In genomic region chr2:114407408-114407807, GRCm38 (mm10) we compare ENCODE assay signal across 27 mouse cellular contexts.
DNase-seq lines count a peak whose midpoint lies in the region; ATAC-seq and TF ChIP-seq lines count a peak whose summit lies in the region.
"Had no signal": no experiment of that assay in that cellular context is flagged by ENCODE, and none has a peak within 500 bp of the region (broad histone marks: within the 10 kb centered on the region; RNA-seq: fewer than 3 reads in every experiment).

No protein-coding gene starts in this region.

- ATAC-seq in limb, embryonic 11.5 days (ENCODE audit: insufficient number of reproducible peaks, low FRiP score, low TSS enrichment, low read depth), result peak; percentile 57; the same call in 1 of the 2 replicates
- ATAC-seq in midbrain, embryonic 11.5 days (ENCODE audit: low FRiP score), result no peak
- no peak for ATAC-seq in midbrain, embryonic 13.5 days
- no peak for ATAC-seq in heart, embryonic 12.5 days (ENCODE audit: insufficient number of reproducible peaks, low FRiP score)
- ATAC-seq: activated CD4-positive, CD25-positive, alpha-beta regulatory T cell, adult 4 months; CD4-positive, CD25-positive, alpha-beta regulatory T cell, adult 4 months; forebrain, embryonic 13.5 days; forebrain, embryonic 15.5 days; Patski had no signal

- 0 out of 2 replicates have a peak, but pooled peaks cover 3% of the 10 kb centered on the region for H3K27me3 ChIP-seq in limb, embryonic 11.5 days (ENCODE audit: control insufficient read depth, insufficient read depth, low read length)
- H3K27me3 ChIP-seq in limb, embryonic 10.5 days (ENCODE audit: low read depth, poor library complexity, severe bottlenecking), result peaks cover 50% of the 10 kb centered on the region
- H3K27me3 ChIP-seq in midbrain, embryonic 11.5 days (ENCODE audit: control insufficient read depth, insufficient read depth, low read length), result no peaks in the 10 kb centered on the region
- H3K27me3 ChIP-seq in midbrain, embryonic 13.5 days, result no peaks in the 10 kb centered on the region
- H3K27me3 ChIP-seq in heart, embryonic 12.5 days (replicated peaks), result no peaks in the 10 kb centered on the region
- H3K27me3 ChIP-seq: CH12.LX; embryonic facial prominence, embryonic 12.5 days; forebrain, embryonic 13.5 days; forebrain, embryonic 15.5 days had no signal

- H3K9me3 ChIP-seq in limb, embryonic 11.5 days (ENCODE audit: control insufficient read depth, low read length), result no peaks in the 10 kb centered on the region
- no peaks in the 10 kb centered on the region for H3K9me3 ChIP-seq in limb, embryonic 10.5 days (replicated peaks)
- no peaks in the 10 kb centered on the region for H3K9me3 ChIP-seq in midbrain, embryonic 11.5 days (ENCODE audit: control insufficient read depth, low read length)
- no peaks in the 10 kb centered on the region for H3K9me3 ChIP-seq in midbrain, embryonic 13.5 days
- H3K9me3 ChIP-seq in heart, embryonic 12.5 days (replicated peaks), result no peaks in the 10 kb centered on the region
- H3K9me3 ChIP-seq: embryonic facial prominence, embryonic 10.5 days; embryonic facial prominence, embryonic 12.5 days; forebrain, embryonic 13.5 days; forebrain, embryonic 15.5 days; G1E had no signal

- no peak overlapping the region for H3K4me2 ChIP-seq in limb, embryonic 11.5 days (ENCODE audit: low read depth, severe bottlenecking)
- H3K4me2 ChIP-seq in midbrain, embryonic 11.5 days, result no peak overlapping the region
- no peak overlapping the region for H3K4me2 ChIP-seq in midbrain, embryonic 13.5 days (replicated peaks)
- H3K4me2 ChIP-seq in heart, embryonic 12.5 days, result no peak overlapping the region
- H3K4me2 ChIP-seq: embryonic facial prominence, embryonic 12.5 days; forebrain, embryonic 13.5 days; forebrain, embryonic 15.5 days had no signal

- H3K4me3 ChIP-seq in limb, embryonic 11.5 days (ENCODE audit: low read depth, low read length), result no peak overlapping the region
- H3K4me3 ChIP-seq in limb, embryonic 10.5 days, result no peak overlapping the region
- no peak overlapping the region for H3K4me3 ChIP-seq in midbrain, embryonic 11.5 days (ENCODE audit: low read depth, low read length)
- no peak overlapping the region for H3K4me3 ChIP-seq in midbrain, embryonic 13.5 days (replicated peaks)
- H3K4me3 ChIP-seq in heart, embryonic 12.5 days, result no peak overlapping the region
- H3K4me3 ChIP-seq: embryonic facial prominence, embryonic 10.5 days; embryonic facial prominence, embryonic 12.5 days; forebrain, embryonic 13.5 days; forebrain, embryonic 15.5 days had no signal

- H3K36me3 ChIP-seq in limb, embryonic 11.5 days (ENCODE audit: control insufficient read depth, insufficient read depth, low read length), result no peaks in the 10 kb centered on the region
- no peaks in the 10 kb centered on the region for H3K36me3 ChIP-seq in limb, embryonic 10.5 days
- no peaks in the 10 kb centered on the region for H3K36me3 ChIP-seq in midbrain, embryonic 11.5 days (ENCODE audit: control insufficient read depth, insufficient read depth, low read length)
- H3K36me3 ChIP-seq in midbrain, embryonic 13.5 days, result no peaks in the 10 kb centered on the region
- H3K36me3 ChIP-seq in heart, embryonic 12.5 days, result no peaks in the 10 kb centered on the region
- H3K36me3 ChIP-seq: embryonic facial prominence, embryonic 10.5 days; embryonic facial prominence, embryonic 12.5 days; forebrain, embryonic 15.5 days; G1E had no signal

- no peaks in the 10 kb centered on the region for H3K4me1 ChIP-seq in limb, embryonic 11.5 days (ENCODE audit: control insufficient read depth, insufficient read depth, low read length)
- H3K4me1 ChIP-seq in limb, embryonic 10.5 days, result peaks cover 11% of the 10 kb centered on the region; the same call in 1 of the 2 replicates
- H3K4me1 ChIP-seq in midbrain, embryonic 11.5 days (ENCODE audit: control insufficient read depth, insufficient read depth, low read length), result no peaks in the 10 kb centered on the region
- H3K4me1 ChIP-seq in midbrain, embryonic 13.5 days (replicated peaks), result no peaks in the 10 kb centered on the region
- no peaks in the 10 kb centered on the region for H3K4me1 ChIP-seq in heart, embryonic 12.5 days (replicated peaks)
- H3K4me1 ChIP-seq: embryonic facial prominence, embryonic 10.5 days; embryonic facial prominence, embryonic 12.5 days had no signal

- no peak overlapping the region for H3K9ac ChIP-seq in limb, embryonic 11.5 days (ENCODE audit: low read length)
- no peak overlapping the region for H3K9ac ChIP-seq in midbrain, embryonic 11.5 days (ENCODE audit: low read length)
- no peak overlapping the region for H3K9ac ChIP-seq in midbrain, embryonic 13.5 days (replicated peaks)
- no peak overlapping the region for H3K9ac ChIP-seq in heart, embryonic 12.5 days
- H3K9ac ChIP-seq: embryonic facial prominence, embryonic 12.5 days; forebrain, embryonic 13.5 days; forebrain, embryonic 15.5 days had no signal

- TF ChIP-seq POLR2A in brain, embryonic 14.5 days (IDR thresholded peaks at IDR 0.05; ENCODE audit: borderline replicate concordance, extremely low read depth, insufficient read depth, insufficient read length, poor library complexity, severe bottlenecking), result no peak

- H3K27ac ChIP-seq in limb, embryonic 11.5 days (replicated peaks; ENCODE audit: low read depth, low read length), result no peak overlapping the region
- no peak overlapping the region for H3K27ac ChIP-seq in limb, embryonic 10.5 days
- H3K27ac ChIP-seq in midbrain, embryonic 11.5 days (ENCODE audit: low read depth, low read length), result no peak overlapping the region
- no peak overlapping the region for H3K27ac ChIP-seq in midbrain, embryonic 13.5 days
- H3K27ac ChIP-seq in heart, embryonic 12.5 days (ENCODE audit: poor library complexity, severe bottlenecking), result no peak overlapping the region
- H3K27ac ChIP-seq: embryonic facial prominence, embryonic 10.5 days; embryonic facial prominence, embryonic 12.5 days; forebrain, embryonic 13.5 days; forebrain, embryonic 15.5 days had no signal

- TF ChIP-seq CTCF in brain, embryonic 14.5 days (IDR thresholded peaks at IDR 0.05; ENCODE audit: borderline replicate concordance, extremely low read depth, insufficient read depth, insufficient read length), result no peak

- 15% methylated on average over 5 of the region's 5 CpGs for WGBS in limb, embryonic 11.5 days
- 28% methylated on average over 5 of the region's 5 CpGs for WGBS in limb, embryonic 10.5 days
- 51% methylated on average over 5 of the region's 5 CpGs for WGBS in midbrain, embryonic 11.5 days
- WGBS in midbrain, embryonic 13.5 days, result 48% methylated on average over 5 of the region's 5 CpGs
- 44% methylated on average over 5 of the region's 5 CpGs for WGBS in heart, embryonic 12.5 days

- peak; percentile 40 for DNase-seq in limb, embryonic 11.5 days (ENCODE audit: low spot score)
- no peak for DNase-seq in limb, embryonic 10.5 days (ENCODE audit: low spot score)
- peak; percentile 51 for DNase-seq in midbrain, embryonic 11.5 days (ENCODE audit: low spot score, missing footprints)
- peak; percentile 41 for DNase-seq in brain, embryonic 14.5 days (ENCODE audit: low read depth)
- peak; percentile 61 for DNase-seq in hindlimb bud, embryonic 11.5 days (ENCODE audit: extremely low spot score, low read depth, low spot score)
- DNase-seq in embryo, embryonic 10.5 days (ENCODE audit: low spot score), result no peak
- DNase-seq: adrenal gland, adult 8-10 months; adrenal gland, postnatal 14 days; adrenal gland, postnatal 36 days; B cell, adult 2 months; cerebellum, adult 11 months; cerebellum, adult 18-20 months; cerebellum, adult 8-10 months; cerebellum, adult 9-11 months; cerebellum, postnatal 14 days; cerebellum, postnatal 36 days had no signal

Comparison
In these comparisons a context has a peak if more than half of its experiments do, and no peak if none do; other contexts are left out.
1. DNase-seq: peak in limb, embryonic 11.5 days (single experiment), midbrain, embryonic 11.5 days (single experiment), brain, embryonic 14.5 days (single experiment) and hindlimb bud, embryonic 11.5 days (single experiment); none in limb, embryonic 10.5 days (single experiment) and embryo, embryonic 10.5 days (single experiment).